Mouse (Mus musculus) liver, postnatal 0 days (tissue): ENCODE measurements around the gene Macrod1.

ENCODE experiments used
- CTCF ChIP-seq: sonication (generic); IDR thresholded peaks from 2 replicates; pipeline ENCODE4 v1.5.1; 2016; ENCODE audit warnings: antibody characterized with exemption, low read depth
- EP300 ChIP-seq: IDR thresholded peaks from 2 replicates; pipeline ENCODE4 v1.6.1; 2016; ENCODE audit warnings: antibody characterized with exemption, low read depth, mild to moderate bottlenecking

DNA sequence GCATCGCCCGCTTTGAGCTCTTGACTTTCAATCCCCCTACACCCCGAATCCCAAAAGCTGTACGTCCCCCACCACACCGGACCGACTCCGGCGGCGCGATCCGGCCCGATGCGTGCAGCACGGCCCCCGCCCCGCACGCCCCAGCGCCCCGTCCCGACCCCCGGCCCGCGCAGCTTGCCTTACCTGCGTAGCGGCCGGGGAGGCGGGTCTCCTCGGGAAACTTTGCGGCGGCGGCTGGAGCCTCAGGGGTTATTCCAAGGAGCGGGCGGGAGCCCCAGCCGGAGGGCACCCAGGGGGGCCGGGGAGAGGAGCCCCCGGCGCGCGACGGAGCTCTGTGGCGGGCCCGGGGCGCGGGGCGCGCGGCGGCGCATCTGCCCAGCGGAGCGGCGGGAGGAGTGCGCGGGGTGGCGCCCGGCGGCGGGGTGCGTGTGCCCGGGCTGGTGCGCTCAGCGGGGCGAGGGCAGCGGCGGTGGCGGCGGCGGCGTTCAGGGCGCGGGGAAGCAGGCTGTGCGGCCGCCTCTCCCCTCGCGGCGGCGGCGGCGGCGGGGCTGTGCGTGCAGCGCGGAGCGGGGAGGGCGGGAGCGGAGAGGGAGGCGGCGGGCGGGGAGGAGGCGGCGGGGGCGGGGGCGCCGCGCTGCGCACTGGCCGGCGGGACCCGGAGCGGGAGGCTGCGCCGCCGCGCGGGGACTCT, 109.0 kb downstream of the Macrod1 start:
- TF ChIP-seq EP300 (no peak), CTCF (no peak)
